19 mouse cellular contexts compared by ENCODE assay signal in the genomic region with DNA sequence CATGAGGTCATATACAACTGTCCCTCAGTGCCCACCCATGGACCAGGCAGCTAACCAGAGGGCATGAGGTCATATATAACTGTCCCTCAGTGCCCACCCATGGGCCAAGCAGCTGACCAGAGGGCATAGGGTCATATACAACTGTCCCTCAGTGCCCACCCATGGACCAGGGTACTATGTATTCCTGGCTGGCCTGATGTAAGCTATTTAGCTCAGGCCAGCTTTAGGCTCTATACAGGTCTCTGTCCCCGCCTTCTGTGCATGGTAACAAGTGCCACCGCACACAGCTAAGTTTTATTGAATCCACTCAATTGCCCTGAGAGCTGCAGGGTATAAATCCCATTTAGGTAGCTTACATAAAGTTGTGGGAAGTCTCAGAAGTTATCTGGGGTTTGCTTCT. TPM values are rescaled to one million over a fixed set of nuclear protein-coding genes. Genes with fewer than 3 reads are reported as not detected.
DNase-seq lines count a peak whose midpoint lies in the region; ATAC-seq and TF ChIP-seq lines count a peak whose summit lies in the region.
"Had no signal": no experiment of that assay in that cellular context is flagged by ENCODE, and none has a peak within 500 bp of the region (broad histone marks: within the 10 kb centered on the region; RNA-seq: fewer than 3 reads in every experiment).

No protein-coding gene starts in this region.

- H3K4me1 ChIP-seq in forebrain, embryonic 15.5 days: no peaks in the 10 kb centered on the region
- H3K4me1 ChIP-seq in forebrain, postnatal 0 days (ENCODE audit: insufficient read depth): no peaks in the 10 kb centered on the region
- peaks cover 19% of the 10 kb centered on the region; the same call in 1 of the 2 replicates for H3K4me1 ChIP-seq in hindbrain, embryonic 12.5 days
- H3K4me1 ChIP-seq in hindbrain, embryonic 10.5 days (replicated peaks): peaks cover 14% of the 10 kb centered on the region; the same call in 1 of the 2 replicates
- H3K4me1 ChIP-seq in midbrain, embryonic 15.5 days: no peaks in the 10 kb centered on the region
- no peaks in the 10 kb centered on the region for H3K4me1 ChIP-seq in midbrain, postnatal 0 days (ENCODE audit: insufficient read depth, low read length)
- H3K4me1 ChIP-seq: stomach, embryonic 15.5 days had no signal

- no peak overlapping the region for H3K4me3 ChIP-seq in forebrain, embryonic 15.5 days
- H3K4me3 ChIP-seq in forebrain, postnatal 0 days (ENCODE audit: low read depth, low read length): no peak overlapping the region
- H3K4me3 ChIP-seq in hindbrain, embryonic 12.5 days: no peak overlapping the region
- H3K4me3 ChIP-seq in hindbrain, embryonic 10.5 days: no peak overlapping the region
- no peak overlapping the region for H3K4me3 ChIP-seq in midbrain, embryonic 15.5 days
- H3K4me3 ChIP-seq in midbrain, postnatal 0 days (ENCODE audit: low read depth, low read length): no peak overlapping the region
- H3K4me3 ChIP-seq: myocyte; stomach, embryonic 15.5 days had no signal

- H3K27me3 ChIP-seq in forebrain, embryonic 15.5 days: no peaks in the 10 kb centered on the region
- no peaks in the 10 kb centered on the region for H3K27me3 ChIP-seq in forebrain, postnatal 0 days (ENCODE audit: insufficient read depth, low read length)
- no peaks in the 10 kb centered on the region for H3K27me3 ChIP-seq in hindbrain, embryonic 12.5 days
- no peaks in the 10 kb centered on the region for H3K27me3 ChIP-seq in hindbrain, embryonic 10.5 days (ENCODE audit: insufficient read depth, poor library complexity, severe bottlenecking)
- no peaks in the 10 kb centered on the region for H3K27me3 ChIP-seq in midbrain, embryonic 15.5 days (replicated peaks)
- no peaks in the 10 kb centered on the region for H3K27me3 ChIP-seq in midbrain, postnatal 0 days (ENCODE audit: insufficient read depth, low read length)
- H3K27me3 ChIP-seq: stomach, embryonic 15.5 days had no signal

- no peak for DNase-seq in forebrain, postnatal 0 days
- DNase-seq in hindbrain, embryonic 10.5 days (ENCODE audit: low spot score): no peak
- DNase-seq in midbrain, postnatal 0 days (ENCODE audit: low spot score): no peak
- no peak for DNase-seq in ovary, adult 18-20 months (ENCODE audit: low spot score)
- DNase-seq: adrenal gland, postnatal 36 days; B cell, adult 2 months; cerebellum, adult 11-12 months; cerebellum, postnatal 25 days; embryo, embryonic 11 days; kidney, adult 8-10 months; kidney, postnatal 36 days; liver, postnatal 0 days; right cerebral cortex, postnatal 25 days; thymus, adult 2 months had no signal

- no peak overlapping the region for H3K9ac ChIP-seq in forebrain, embryonic 15.5 days (replicated peaks)
- H3K9ac ChIP-seq in forebrain, postnatal 0 days: no peak overlapping the region
- no peak overlapping the region for H3K9ac ChIP-seq in hindbrain, embryonic 12.5 days
- no peak overlapping the region for H3K9ac ChIP-seq in midbrain, embryonic 15.5 days
- no peak overlapping the region for H3K9ac ChIP-seq in midbrain, postnatal 0 days (replicated peaks; ENCODE audit: low read length, poor library complexity, severe bottlenecking)
- H3K9ac ChIP-seq: liver, postnatal 0 days; stomach, embryonic 15.5 days had no signal

- H3K9me3 ChIP-seq in forebrain, embryonic 15.5 days: no peaks in the 10 kb centered on the region
- no peaks in the 10 kb centered on the region for H3K9me3 ChIP-seq in forebrain, postnatal 0 days (ENCODE audit: low read length)
- H3K9me3 ChIP-seq in hindbrain, embryonic 12.5 days (replicated peaks): no peaks in the 10 kb centered on the region
- H3K9me3 ChIP-seq in hindbrain, embryonic 10.5 days: no peaks in the 10 kb centered on the region
- no peaks in the 10 kb centered on the region for H3K9me3 ChIP-seq in midbrain, embryonic 15.5 days
- no peaks in the 10 kb centered on the region for H3K9me3 ChIP-seq in midbrain, postnatal 0 days (ENCODE audit: low read length)
- H3K9me3 ChIP-seq: stomach, embryonic 15.5 days had no signal

- ATAC-seq in forebrain, embryonic 15.5 days (replicated peaks): 0 out of 2 replicates have a peak, but pooled peaks have one; percentile 29
- ATAC-seq in forebrain, postnatal 0 days: no peak
- ATAC-seq in hindbrain, embryonic 12.5 days (ENCODE audit: low FRiP score): peak; percentile 22; the same call in 1 of the 2 replicates
- ATAC-seq in midbrain, embryonic 15.5 days (replicated peaks): 0 out of 2 replicates have a peak, but pooled peaks have one; percentile 28
- ATAC-seq in midbrain, postnatal 0 days (ENCODE audit: low FRiP score): no peak
- ATAC-seq: liver, postnatal 0 days had no signal

- H3K27ac ChIP-seq in forebrain, embryonic 15.5 days (replicated peaks): no peak overlapping the region
- no peak overlapping the region for H3K27ac ChIP-seq in forebrain, postnatal 0 days (ENCODE audit: low read depth, low read length)
- H3K27ac ChIP-seq in hindbrain, embryonic 12.5 days: no peak overlapping the region
- H3K27ac ChIP-seq in hindbrain, embryonic 10.5 days: no peak overlapping the region
- H3K27ac ChIP-seq in midbrain, embryonic 15.5 days: no peak overlapping the region
- H3K27ac ChIP-seq in midbrain, postnatal 0 days (ENCODE audit: low read depth, low read length): no peak overlapping the region
- H3K27ac ChIP-seq: stomach, embryonic 15.5 days had no signal

- no peak overlapping the region for H3K4me2 ChIP-seq in forebrain, embryonic 15.5 days (replicated peaks)
- H3K4me2 ChIP-seq in forebrain, postnatal 0 days (ENCODE audit: low read depth): no peak overlapping the region
- no peak overlapping the region for H3K4me2 ChIP-seq in hindbrain, embryonic 12.5 days (replicated peaks)
- H3K4me2 ChIP-seq in midbrain, embryonic 15.5 days: no peak overlapping the region
- H3K4me2 ChIP-seq in midbrain, postnatal 0 days (ENCODE audit: low read depth, low read length, poor library complexity, severe bottlenecking): no peak overlapping the region
- H3K4me2 ChIP-seq: stomach, embryonic 15.5 days had no signal

- WGBS in forebrain, embryonic 15.5 days: 95% methylated on average over 2 of the region's 2 CpGs
- 91% methylated on average over 2 of the region's 2 CpGs for WGBS in forebrain, postnatal 0 days
- 91% methylated on average over 2 of the region's 2 CpGs for WGBS in hindbrain, embryonic 12.5 days
- WGBS in hindbrain, embryonic 10.5 days: 94% methylated on average over 2 of the region's 2 CpGs
- WGBS in midbrain, embryonic 15.5 days: 89% methylated on average over 2 of the region's 2 CpGs
- 91% methylated on average over 2 of the region's 2 CpGs for WGBS in midbrain, postnatal 0 days

- no peak for TF ChIP-seq CTCF in forebrain, postnatal 0 days (IDR thresholded peaks at IDR 0.05; ENCODE audit: low read depth)
- no peak for TF ChIP-seq CTCF in midbrain, postnatal 0 days (IDR thresholded peaks at IDR 0.05)

- H3K36me3 ChIP-seq in forebrain, embryonic 15.5 days: no peaks in the 10 kb centered on the region
- H3K36me3 ChIP-seq in forebrain, postnatal 0 days (ENCODE audit: insufficient read depth): no peaks in the 10 kb centered on the region
- H3K36me3 ChIP-seq in hindbrain, embryonic 12.5 days: no peaks in the 10 kb centered on the region
- H3K36me3 ChIP-seq in hindbrain, embryonic 10.5 days: peaks cover 13% of the 10 kb centered on the region
- no peaks in the 10 kb centered on the region for H3K36me3 ChIP-seq in midbrain, embryonic 15.5 days (replicated peaks)
- H3K36me3 ChIP-seq in midbrain, postnatal 0 days (ENCODE audit: insufficient read depth, low read length): no peaks in the 10 kb centered on the region
- H3K36me3 ChIP-seq: stomach, embryonic 15.5 days had no signal

RNA-seq across cellular contexts. Expression of a gene that starts 7.3 kb away (rescaled TPM):
- polyA plus RNA-seq in forebrain, embryonic 15.5 days (2015; fragmentation: Nextera tagmentation; extraction: Ambion mirVana): 5.0 and 6.2 TPM in 2 replicates
- 21.0 and 24.7 TPM in 2 replicates for total RNA-seq in forebrain, postnatal 0 days (2014; rRNA removed)
- polyA plus RNA-seq in forebrain, postnatal 0 days (2015; fragmentation: Nextera tagmentation; extraction: Ambion mirVana): 1.8 and 3.0 TPM in 2 replicates
- 10.2 and 12.9 TPM in 2 replicates for polyA plus RNA-seq in hindbrain, embryonic 12.5 days (2016; fragmentation: Nextera tagmentation; extraction: Ambion mirVana)
- polyA plus RNA-seq in hindbrain, embryonic 10.5 days (2016; fragmentation: Nextera tagmentation; extraction: Ambion mirVana): 6.5 and 7.3 TPM in 2 replicates
- polyA plus RNA-seq in midbrain, embryonic 15.5 days (2015; fragmentation: Nextera tagmentation; extraction: Ambion mirVana): 8.3 and 8.7 TPM in 2 replicates
- 34.2 and 38.0 TPM in 2 replicates for total RNA-seq in midbrain, postnatal 0 days (2014; rRNA removed)
- 3.1 and 3.7 TPM in 2 replicates for polyA plus RNA-seq in midbrain, postnatal 0 days (2015; fragmentation: Nextera tagmentation; extraction: Ambion mirVana)

Comparison
In these comparisons a context has a peak if more than half of its experiments do, and no peak if none do; other contexts are left out.
1. ATAC-seq: peak in forebrain, embryonic 15.5 days (single experiment), hindbrain, embryonic 12.5 days (single experiment) and midbrain, embryonic 15.5 days (single experiment); none in forebrain, postnatal 0 days (single experiment) and midbrain, postnatal 0 days (single experiment).